Mouse (Mus musculus): ENCODE results near the gene Lrp2.
A peak's percentile ranks its signal among the peaks of the same experiment; 100 is the strongest.

Lrp2 gene

GRCm38 (mm10) chr2:69530126-69530525, 55.7 kb downstream of the Lrp2 start:
- no peak for DNase-seq (ENCODE audit: low spot score in 2 of 2)

DNA sequence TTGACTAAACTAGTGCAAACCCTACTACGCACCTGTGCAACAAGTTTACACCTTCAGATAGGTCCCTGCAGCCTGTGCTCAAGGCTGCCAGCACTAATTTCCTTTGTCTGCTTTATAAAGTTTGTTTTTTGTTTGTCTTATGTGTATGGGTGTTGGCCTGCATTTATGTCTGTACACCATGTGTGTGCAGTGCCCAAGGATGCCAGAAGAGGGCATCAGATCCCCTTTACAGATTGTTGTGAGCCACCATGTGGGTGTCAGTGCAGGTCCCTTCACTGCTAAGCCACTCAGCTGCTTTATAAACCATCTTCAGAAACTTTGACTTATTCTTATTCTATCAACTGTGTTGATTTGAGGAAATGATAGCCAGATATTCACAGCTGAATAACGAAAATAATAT, 65.6 kb downstream of the Lrp2 start:
- no peak for DNase-seq (ENCODE audit: low spot score in 2 of 2)

- DNase-seq (ENCODE audit: low spot score in 2 of 2) = no peak
Observed at GRCm38 (mm10) chr2:69518307-69518706, 67.6 kb downstream of the Lrp2 start.

GRCm38 (mm10) chr2:69511766-69512165, 74.1 kb downstream of the Lrp2 start:
- no peak for DNase-seq (ENCODE audit: low spot score in 2 of 2)

GRCm38 (mm10) chr2:69500357-69500756, 85.5 kb downstream of the Lrp2 start:
- DNase-seq (ENCODE audit: low spot score in 2 of 2) = no peak

GRCm38 (mm10) chr2:69493130-69493529, 92.7 kb downstream of the Lrp2 start:
- DNase-seq (ENCODE audit: low spot score in 2 of 2) = no peak

- DNase-seq (ENCODE audit: low spot score in 2 of 2) = peak in 1 of 2 experiments; percentile 29
Observed at GRCm38 (mm10) chr2:69480965-69481364, 104.9 kb downstream of the Lrp2 start.

DNA sequence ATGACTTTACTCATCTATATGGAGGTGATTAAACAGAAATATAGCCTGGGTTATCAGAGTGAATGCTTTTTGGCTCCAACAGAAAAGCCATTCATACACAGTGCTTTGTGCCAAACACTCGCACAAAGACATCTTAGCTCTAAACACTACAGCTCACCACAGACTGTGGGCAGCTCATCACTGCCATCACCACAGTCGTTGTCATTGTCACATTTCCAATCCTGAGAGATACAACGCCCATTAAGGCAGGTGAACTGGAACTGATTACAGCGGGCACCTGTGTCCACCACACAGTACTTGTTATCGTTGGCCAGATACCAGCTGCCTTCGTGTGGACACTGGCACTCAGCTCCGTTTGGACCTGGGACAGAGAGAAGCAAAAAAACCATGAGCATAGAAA, 106.0 kb downstream of the Lrp2 start:
- DNase-seq (ENCODE audit: low spot score in 2 of 2) = peak in 1 of 2 experiments; percentile 28

DNA sequence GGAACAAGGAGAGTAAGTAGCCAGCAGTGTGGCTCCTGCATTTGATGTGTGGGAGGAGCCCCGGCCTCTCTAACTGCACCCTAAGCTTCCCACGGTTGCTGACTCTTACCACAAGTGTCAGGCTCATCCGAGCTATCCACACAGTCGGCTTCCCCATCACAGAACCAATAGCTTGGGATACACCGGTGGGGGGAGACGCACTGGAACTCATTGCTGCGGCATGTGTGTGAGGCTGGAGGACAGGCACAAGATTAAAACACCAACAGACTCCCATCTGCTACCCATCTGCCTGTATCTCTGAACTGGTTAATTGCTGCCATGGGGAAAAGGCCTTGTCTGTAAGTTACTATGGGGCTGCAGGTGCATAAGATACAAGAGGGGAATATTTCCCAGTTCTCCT, 109.0 kb downstream of the Lrp2 start:
- DNase-seq (ENCODE audit: low spot score in 2 of 2) = peak in 1 of 2 experiments; percentile 44

- no peak for DNase-seq (ENCODE audit: low spot score in 2 of 2)
Observed at GRCm38 (mm10) chr2:69475177-69475576, 110.7 kb downstream of the Lrp2 start.

- no peak for DNase-seq (ENCODE audit: low spot score in 2 of 2)
Observed at GRCm38 (mm10) chr2:69471837-69472236, 114.0 kb downstream of the Lrp2 start.

GRCm38 (mm10) chr2:69463609-69464008, 122.3 kb downstream of the Lrp2 start:
- no peak for DNase-seq (ENCODE audit: low spot score in 2 of 2)

DNA sequence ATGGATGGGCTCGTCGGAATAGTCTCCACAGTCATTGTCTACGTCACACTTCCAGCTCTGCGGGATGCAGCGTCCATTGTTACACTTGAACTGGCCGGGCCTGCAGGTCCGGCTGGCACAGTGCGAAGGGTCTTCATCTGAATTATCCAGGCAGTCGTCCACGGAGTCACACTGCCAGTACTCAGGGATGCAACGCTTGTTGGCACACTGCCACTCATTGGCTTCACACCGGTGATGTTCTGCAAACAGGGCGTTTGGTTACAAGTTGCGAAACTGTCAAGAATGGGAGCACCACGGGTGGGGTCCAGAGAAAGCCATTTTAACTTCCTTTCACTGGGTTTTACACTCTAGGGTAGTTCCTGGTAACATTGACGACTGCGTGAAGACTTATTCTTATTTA, 126.4 kb downstream of the Lrp2 start:
- DNase-seq (ENCODE audit: low spot score in 2 of 2) = peak in 1 of 2 experiments; percentile 45

DNA sequence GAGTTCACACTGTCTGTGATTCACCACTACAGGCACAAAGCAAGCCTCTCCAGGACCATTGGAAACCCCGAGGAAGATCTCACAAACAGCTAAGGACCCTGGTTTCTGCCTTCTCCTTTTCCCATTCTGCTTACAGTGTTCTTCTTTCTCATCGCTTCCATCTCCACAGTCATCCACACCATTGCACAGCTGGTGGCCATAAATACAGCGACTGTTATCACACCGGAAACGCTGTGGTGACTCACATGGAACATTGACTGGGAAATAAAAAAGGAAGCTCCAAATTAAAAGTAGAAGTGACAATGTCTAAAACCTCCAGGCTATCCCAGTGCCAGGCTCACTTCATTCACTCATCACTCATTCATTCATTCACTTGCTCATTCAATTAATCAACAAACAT, 134.7 kb downstream of the Lrp2 start:
- no peak for DNase-seq (ENCODE audit: low spot score in 2 of 2)

DNA sequence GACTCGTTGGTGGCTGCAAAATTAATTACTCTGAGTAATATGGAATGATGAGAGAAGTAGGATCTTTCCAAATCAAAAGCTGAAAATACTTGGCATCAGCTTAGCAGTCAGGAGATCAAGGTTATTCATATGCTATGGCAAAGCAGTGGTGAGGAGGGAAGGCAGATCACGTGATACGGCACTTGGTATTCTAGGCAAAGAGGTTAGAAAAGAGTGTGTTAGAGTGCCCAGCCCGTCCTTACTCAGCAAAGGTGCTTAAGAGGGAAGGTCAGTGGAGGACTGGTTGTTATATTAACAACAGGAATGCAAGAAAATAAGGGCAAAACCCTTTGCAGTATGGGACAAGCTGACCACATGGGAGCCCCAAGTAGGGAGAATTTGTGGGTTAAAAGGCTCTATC, 137.3 kb downstream of the Lrp2 start:
- DNase-seq (ENCODE audit: low spot score in 2 of 2) = no peak

GRCm38 (mm10) chr2:69445896-69446472, 139.9 kb downstream of the Lrp2 start:
- DNase-seq (ENCODE audit: low spot score in 2 of 2) = no peak

DNA sequence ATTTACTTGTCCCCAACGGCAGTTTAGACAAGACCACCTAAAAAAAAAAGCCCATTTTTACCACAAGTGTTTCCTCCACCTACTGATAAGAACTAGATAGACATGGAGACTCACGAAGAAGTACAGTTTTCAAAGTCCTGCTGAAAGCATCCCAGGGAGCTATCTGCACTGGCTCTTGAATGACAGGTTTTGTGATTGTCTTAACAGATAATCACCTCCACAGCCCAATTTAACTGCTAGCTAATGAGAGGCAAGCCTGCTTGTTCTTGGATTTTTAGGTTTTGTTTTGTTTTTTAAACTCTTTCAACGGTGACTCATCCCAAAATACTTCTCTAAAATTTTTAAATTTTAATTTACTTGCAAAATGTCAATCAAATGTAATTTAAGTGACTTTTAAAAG, 144.2 kb downstream of the Lrp2 start:
- DNase-seq (ENCODE audit: low spot score in 2 of 2) = no peak

GRCm38 (mm10) chr2:69428116-69428515, 157.7 kb downstream of the Lrp2 start:
- DNase-seq (ENCODE audit: low spot score in 2 of 2) = peak; percentile 26 to 78

GRCm38 (mm10) chr2:69427141-69427540, 158.7 kb downstream of the Lrp2 start:
- DNase-seq (ENCODE audit: low spot score in 2 of 2) = no peak

GRCm38 (mm10) chr2:69426081-69426480, 159.8 kb downstream of the Lrp2 start:
- no peak for DNase-seq (ENCODE audit: low spot score in 2 of 2)

- DNase-seq (ENCODE audit: low spot score in 2 of 2) = no peak
Observed at GRCm38 (mm10) chr2:69424829-69425228, 161.0 kb downstream of the Lrp2 start.

DNA sequence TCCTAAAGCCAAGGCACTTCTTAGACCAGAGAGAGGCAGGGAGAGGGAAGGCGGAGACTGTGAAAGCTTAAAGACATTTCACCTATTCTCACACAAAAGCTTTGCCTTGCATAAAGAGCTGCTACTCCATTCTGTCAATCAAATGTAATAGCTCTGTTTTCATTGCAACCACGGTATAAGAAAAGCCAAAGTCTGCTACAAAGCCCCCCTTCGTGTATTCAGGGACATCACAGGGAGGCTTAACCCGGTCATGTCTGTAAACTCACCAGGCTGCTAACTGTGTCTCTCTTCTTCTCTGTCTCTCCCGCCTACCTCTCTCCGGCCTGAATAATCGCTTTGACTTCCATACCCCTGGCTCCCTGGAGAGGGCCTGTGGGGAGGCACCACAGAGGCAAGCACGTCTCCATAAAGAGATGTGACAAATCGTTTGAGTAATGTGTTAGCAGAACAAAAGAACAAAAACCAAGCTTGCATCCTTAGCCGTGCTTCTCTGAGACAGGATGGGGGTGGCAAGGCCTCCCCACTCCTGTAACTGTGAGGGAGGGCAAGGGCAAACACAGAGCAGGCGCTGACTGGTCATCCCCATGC, 167.5 kb downstream of the Lrp2 start:
- DNase-seq (ENCODE audit: low spot score in 2 of 2) = peak in 1 of 2 experiments; percentile 28

- no peak for DNase-seq (ENCODE audit: low spot score in 2 of 2)
Observed at GRCm38 (mm10) chr2:69415070-69415469, 170.8 kb downstream of the Lrp2 start.

DNA sequence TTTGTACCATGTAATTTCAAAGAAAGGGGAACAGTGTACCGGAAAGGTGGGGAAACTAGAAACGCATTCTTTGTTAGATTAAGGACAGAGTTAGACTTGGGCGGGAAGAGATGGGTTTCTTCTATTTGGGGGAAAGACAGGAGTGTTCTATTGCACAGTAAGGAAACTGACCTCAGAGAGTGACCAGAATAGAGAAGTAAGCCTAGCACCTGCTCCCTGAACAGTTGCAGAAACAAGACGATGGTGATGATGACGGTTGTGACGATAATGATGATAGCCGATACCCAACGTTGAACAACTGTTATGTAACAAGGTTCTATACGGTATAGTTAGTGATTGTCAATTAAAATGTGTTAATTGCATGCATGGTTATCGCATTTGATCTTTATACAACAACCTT, 171.3 kb downstream of the Lrp2 start:
- no peak for DNase-seq (ENCODE audit: low spot score in 2 of 2)

Measured in spleen, postnatal 4 days (tissue).